Mouse (Mus musculus) kidney, postnatal 10 days (tissue): ENCODE results near the gene Lemd1.
"Not testable (repeated sequence)": the region's sequence is repeated elsewhere in the genome, so short reads cannot be mapped to it uniquely, and the experiment has no call there.

ENCODE experiments used
- DNase-seq: peaks from one replicate; pipeline ENCODE4 v3.0.0; 2021; ENCODE audit warnings: mixed read lengths

The Lemd1 gene

DNA sequence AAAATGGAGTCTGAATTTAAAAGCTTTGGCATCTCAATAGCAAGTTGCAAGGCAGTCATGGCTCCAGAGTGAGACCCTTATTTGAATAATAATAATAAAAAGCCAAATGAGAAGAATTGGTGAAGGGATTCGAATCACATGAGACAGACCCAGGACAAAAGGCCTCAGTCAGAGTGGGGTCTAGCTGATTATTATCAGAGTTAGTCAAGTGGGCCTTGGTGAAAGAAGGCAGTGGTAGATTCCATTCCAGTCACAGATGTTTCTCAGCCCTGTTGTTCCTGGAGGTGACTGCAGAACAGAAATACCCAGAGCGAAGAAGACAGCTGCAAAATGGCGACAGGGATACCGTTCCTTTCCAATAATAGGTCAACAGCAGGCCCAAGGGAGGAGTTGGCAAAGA, 72.4 kb downstream of the Lemd1 start:
- no peak for DNase-seq

DNA sequence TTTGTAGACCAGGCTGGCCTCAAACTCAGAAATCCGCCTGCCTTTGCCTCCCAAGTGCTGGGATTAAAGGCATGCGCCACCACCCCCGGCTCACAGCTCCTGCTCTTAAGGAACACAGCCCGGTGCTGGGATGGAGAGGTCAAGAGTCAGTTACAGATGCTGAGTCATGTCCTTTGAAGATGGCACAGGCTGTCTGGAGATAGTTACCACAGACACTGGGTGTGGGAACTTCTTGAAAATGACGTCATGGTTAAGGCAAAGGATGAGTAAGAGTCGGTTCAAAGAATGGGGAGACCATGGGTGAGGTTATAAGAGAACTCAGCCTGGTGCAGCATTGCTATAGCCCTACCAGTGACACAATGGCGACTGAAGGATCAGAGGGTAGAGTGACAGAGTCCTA, 73.3 kb downstream of the Lemd1 start:
- no peak for DNase-seq

DNA sequence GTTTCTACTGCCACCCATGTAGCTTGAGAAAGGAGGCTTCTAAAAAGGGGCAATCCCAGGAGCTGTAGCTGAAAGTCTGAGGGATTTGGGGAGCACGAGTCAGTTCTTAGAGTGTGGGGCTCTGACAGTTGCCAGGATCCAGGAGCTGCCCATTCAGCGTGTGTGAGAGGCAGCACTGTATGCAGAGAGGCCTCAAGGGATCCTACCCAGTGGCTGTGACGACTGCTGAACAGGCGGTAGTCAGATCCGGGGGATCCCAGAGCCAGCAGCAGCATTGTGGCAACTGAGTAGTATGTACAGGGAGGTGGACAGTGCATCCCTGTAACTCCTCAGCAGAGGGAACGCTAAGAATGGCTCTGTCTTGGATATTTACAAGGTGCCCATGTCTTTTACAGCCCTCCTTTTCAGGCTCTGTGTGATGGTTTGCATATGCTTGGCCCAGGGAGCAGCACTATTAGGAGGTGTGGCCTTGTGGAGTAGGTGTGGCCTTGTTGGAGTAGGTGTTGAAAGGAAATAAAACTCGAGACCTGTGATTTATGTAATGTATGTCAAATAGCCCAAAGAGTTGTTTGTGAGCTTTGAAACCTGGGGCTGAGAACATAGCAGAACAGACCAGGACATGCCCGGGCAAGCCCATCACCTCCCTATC, 74.1 kb downstream of the Lemd1 start:
- no peak for DNase-seq

DNA sequence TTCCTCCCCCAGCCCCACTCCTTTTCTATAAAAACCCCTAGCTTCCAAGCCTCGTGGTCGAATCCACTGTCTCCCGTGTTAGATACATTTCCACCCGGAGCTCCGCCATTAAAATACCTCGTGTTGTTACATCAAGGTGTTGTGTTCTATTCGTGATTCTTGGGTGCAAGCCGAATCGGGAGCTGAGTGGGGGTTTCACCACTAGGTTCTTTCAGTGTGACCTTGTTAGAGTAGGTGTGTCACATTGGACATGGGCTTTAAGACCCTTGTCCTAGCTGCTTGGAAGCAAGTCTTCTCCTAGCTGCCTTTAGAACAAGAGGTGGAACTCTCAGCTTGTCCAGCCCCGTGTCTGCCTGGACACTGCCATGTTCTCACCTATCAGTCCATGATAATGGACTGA, 74.7 kb downstream of the Lemd1 start:
- no peak for DNase-seq

DNA sequence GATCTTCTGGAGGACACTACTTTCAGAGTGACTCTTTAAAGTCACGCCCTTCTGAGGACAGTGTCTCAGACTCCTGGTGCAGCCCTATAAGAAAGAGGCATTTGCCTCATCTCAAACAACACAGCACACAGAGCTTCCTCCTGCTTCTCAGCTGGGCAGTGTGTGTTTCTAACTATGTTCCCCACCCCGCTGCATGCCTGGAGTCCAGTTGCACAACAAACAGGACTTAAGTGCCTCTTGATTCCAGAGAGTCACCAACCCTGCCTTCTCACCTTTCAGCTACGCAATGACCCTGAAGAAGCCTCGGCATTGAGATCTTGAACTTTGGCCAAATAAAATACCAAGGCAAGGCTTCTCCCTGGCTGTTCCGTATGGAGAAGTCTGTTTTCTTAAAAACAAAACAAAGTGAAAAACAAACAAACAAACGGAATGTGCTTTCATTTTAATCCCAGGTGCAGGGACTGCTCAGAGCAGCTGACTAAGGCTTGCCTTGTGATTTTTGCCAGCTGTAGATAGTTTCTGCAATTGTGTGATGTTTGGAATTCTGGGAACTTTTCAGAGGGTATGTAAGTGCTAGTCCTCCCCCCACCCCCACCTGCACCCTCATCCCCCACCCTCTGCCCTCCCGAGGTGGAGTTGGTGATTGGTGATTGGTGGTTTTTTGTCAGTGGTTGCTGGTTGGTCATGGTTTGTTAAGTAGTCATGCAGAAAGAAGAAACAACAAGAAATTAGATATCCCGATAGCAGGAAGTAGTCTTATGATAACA, 75.7 kb downstream of the Lemd1 start:
- peak; percentile 41 for DNase-seq

DNA sequence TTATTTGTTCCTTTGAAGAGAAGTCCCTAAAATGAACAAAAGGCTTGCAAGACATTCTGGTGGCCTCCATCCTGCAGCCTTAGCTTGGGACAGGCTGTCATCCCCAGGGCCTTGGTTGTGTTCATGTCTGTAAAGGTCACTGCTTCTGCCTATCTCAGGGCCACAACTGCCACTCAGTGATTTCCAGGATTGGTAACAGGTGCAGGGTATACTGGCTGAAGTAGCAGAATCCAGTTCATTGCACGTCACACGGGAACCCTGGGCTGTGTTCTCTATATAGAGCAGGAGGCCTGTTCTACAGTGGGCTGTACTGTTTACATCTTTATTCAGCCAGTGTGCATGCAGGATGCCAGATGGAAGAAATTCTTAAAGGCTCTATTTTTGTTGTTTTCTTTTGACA, 76.7 kb downstream of the Lemd1 start:
- no peak for DNase-seq

DNA sequence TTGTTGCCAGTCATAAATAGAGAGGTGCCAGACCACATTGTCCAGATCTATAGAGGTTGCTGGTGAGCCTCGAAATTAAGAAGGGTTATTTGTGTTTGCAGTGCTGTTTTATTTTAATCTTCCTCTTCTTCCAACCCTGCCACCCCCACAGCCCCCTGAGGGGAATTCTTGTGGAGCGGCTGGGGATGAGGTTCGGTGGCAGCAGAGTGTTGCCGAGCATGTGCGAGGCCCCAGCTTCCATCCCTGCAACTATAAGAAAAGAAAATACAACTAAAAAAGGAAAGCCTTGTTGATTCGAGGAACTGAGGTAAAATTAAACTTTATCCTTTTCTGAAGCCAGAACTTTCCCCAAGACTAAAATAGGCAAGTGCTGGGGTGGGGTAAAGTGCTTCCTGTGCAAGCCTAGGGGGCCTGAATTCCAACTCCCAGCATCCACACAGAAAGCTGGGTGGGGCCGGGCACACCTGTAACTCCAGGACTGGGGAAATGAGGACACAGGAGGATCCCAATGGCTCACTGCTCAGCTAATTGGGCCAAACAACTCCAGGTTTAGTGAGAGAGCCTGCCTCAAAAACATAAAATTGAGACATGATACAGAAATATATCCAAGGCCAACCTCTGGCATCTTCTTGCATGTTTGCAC, 77.3 kb downstream of the Lemd1 start:
- no peak for DNase-seq

DNA sequence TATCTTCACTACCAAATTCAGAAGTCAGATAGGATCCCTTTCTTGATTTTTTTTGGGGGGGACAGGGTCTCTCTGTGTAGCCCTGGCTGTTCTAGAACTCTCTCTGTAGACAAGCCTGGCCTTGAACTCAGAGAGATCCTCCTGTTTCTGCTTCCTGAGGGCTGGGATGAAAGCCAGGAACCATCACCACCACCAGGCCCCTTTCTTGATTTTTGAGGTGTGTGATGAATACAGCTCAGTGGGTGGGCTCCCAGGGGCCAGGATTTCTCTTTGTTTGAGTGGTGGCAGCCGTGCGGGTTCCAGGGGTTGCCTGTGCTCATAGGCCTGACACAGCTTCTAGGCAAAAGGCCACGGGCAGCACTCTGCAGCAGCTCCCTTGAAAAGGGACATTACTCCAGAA, 80.0 kb downstream of the Lemd1 start:
- no peak for DNase-seq

DNA sequence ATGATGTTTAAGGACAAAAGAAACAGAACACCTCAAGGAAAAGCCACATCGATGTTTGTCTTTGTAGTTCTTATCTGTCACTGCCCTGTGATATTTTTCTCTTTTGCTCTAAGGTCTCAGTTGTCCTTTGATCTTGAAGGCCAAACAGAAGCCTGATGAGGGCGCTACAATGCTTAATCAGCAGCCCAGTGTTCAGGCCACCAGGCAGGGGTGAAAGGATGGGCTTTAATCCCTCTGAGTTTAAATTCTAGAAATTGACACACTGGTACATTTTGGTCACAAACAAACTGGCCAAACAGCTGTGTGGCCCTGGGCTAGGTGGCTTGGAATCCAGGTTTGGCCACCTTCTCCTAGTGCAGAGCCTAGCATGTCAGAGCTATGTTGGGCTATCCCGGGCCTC, 85.5 kb downstream of the Lemd1 start:
- no peak for DNase-seq

DNA sequence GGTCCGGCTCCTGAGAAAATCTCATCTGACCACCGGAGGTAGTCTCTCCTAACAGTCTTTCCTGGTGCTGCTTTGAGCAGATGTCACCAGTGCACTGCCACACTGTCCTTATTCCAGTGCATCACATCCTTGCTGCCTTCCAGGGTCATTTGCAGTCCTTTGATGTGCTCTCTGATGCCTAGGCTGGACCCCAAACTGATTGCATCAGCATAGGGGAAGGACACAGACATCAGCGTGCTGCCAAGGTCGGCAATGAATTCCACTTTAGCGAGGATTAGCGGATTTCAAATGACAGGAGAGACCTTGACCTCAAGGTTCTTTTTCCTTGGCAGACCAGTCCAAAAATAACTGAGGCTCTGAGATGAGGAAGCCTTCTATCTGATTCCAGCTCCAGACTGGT, 85.9 kb downstream of the Lemd1 start:
- no peak for DNase-seq

DNA sequence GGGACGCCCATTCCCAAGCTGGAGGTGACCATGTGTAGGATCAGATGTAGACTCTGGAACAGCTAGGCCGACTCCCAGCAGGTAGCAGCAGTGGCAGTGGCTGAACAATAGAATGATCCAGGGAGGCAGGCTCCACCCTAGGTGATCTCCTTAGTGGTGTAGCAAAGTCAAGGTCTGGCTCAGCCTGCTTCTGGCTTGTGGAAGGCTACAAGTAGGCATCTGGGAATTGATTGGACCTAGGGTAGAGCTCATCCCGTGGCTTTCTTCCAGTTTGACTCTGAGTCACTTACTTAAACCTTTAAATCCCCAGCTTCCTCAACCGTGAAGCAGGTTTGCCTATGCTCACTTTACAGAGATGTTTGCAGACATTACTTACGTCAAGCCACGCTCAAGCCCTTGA, 89.4 kb downstream of the Lemd1 start:
- not testable (repeated sequence) for DNase-seq

DNA sequence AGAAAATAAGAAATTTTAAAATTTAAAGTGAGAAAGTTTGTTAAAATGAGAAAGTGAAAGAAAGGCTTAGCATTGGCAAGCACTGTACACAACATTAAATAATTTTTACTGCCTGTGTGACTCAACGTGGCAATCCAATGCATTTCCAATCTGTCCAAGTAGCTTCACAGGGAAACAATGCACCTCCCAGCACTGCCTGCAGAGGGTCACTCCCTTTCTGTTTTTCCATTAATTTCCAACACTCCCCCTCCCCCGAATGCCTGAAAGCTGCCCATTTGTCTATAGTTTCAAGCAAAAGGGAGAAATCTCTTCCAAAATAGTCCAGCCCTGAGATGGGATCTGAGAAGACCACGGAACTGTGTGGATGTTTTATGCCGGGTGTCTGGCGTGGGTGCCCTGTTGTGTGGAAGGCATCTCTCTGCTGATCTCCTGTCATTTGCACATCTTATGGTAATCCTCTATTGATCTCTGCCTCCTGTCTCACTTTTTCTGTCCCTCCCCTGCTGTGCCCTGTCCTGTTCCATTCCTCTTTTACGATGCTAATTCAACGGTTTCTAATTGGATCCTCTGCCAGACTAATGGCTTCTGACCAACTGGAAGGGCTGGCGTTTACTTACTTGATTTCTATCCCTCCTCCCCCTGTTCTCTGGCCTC, 90.4 kb downstream of the Lemd1 start:
- no peak for DNase-seq

DNA sequence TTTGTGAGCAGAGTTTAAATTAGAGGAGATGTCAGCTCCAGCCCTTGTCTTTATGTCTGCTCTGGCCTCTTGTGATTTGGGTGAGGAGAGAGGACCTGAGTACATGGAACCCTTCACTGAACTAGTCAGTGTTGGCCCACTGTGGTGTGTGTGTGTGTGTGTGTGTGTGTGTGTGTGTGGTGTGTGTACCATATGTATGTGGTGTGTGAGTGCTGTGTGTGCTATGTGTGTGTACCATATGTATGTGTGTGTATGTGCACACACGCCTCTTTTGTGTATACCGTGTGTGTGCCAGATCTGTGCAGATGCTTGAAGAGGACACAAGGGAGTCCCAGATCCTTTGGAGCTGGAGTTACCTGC, 90.9 kb downstream of the Lemd1 start:
- DNase-seq: no peak

DNA sequence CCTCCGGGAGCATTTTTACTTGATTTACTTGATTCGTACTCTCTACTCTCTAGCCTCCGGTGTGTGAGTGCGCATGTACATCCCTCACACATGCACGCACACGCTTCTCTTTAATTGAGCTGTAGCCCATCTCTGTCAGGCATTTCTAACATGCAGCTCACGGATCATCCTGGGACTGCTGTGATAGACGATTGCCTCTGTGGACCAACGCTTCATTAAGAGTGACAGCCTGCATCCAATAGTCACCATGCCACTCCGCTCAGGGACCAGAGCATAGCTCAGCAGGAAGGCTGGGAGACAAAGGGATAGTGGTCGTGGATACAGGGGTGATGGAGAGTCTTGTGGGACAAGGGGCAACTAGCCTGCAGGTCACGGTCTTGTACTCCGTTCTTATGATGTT, 91.8 kb downstream of the Lemd1 start:
- DNase-seq: no peak

DNA sequence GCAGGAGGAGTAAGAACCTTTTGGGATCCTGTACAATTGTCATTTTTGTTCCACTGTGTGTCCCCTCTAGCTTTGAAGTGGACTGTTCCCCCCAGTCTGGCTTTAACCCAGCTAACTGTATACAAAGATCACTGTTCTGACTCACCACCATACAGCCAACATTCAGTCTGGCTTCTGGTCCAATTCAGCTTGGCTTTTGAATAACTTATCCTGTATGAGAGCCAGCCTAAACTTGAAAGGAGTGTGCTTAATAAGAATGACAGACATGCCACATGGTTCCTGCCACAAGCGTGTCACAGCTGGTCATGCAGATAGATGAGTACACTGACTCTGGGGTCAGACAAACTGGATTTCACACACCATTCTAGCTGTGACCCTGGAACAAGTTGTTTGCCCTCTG, 95.5 kb downstream of the Lemd1 start:
- no peak for DNase-seq

DNA sequence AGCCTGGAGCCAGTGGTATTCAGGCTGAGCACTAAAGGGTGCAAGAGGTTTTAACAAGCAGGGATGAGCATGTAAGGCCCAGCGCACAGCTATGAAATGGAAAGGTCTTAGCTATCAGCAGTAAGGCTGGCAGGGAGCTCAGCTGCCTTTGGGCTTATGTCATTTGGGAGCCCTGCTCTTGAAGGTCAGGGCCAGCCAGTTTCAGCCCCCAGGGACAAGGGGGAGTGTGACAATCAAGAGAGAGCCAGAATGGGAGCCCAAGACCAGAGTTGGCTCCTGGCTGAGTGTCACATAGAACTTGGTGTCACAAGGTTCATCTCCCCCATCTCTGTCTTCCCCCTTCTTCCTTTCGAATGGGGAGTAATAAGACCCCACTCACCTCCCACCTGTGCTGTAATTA, 96.2 kb downstream of the Lemd1 start:
- peak; percentile 22 for DNase-seq

DNA sequence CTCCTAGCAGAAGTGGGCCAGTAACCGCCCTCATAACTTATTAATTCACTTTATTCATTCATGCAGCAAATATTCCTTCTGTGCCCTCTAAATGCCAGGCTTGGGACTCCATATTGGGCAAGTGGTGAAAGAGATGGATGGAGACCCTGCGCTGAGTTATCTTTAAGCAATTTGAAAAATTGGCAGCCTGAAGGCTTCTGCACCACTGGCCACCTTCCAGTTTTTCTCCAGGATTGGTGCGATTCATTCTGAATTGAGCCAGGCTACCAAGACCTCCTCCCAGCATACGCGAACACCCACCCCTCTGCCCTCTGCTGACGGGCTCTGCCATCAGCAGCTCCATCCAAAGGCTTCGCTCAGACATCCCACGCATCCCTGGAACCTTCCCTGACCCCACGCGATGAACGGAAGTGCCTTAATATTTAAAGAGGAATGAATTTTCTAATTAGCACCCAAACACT, 96.8 kb downstream of the Lemd1 start:
- DNase-seq: peak; percentile 36

DNA sequence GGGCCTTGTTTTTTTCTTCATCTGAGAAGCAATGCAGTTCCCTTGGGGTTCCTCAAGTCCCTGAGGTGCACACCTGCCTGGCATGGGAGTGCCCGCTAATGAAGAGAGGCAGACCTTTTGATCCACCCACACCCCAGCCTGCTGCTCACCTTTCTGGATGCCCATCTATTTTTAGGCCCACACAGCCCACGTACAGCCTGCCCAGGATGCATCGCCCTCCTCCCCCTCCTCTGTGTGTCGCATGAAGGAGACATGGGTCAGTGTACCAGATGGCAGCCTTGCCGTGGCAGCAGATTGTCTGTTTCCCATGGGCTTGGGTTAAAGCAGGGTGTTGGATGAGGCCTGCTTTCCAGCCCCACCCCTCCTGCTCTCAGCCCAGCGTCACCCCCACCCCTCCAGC, 98.7 kb downstream of the Lemd1 start:
- DNase-seq: peak; percentile 7

DNA sequence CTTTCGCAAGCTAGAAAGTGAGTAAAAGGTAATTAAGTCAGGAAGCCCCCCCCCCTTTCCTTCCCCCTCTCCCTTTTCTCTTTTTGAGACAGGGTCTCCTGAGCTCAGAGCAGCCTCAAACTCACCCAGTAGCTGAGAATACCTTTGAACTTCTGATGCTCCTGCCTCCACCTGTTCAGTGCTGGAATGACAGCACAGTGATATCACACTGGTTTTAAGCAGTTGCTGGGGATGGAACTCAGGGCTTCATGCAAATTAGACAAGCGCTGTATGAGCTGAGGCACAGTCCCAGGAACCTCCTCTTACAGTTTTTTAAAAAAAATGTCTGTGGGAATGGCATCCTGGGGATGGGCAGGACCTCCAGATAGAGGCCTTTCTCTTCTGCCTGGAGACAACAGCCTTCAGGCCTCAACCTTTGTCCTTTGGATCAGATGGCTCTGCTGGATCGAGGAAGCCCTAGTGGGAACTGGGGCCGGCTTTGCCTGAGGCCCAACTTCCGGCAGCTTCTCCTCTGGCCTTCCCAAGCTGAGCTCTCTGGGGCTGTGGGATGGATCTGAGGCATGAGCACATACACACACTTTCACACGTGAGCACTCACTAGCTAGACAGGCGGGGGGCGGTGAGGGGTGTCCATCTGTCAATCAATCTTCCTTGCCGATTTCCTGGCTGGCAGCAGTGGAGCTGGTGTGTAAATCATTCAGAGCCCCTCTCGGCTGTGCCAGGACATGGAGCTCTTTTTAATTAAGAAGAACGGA, 99.9 kb downstream of the Lemd1 start:
- peak; percentile 48 for DNase-seq

DNA sequence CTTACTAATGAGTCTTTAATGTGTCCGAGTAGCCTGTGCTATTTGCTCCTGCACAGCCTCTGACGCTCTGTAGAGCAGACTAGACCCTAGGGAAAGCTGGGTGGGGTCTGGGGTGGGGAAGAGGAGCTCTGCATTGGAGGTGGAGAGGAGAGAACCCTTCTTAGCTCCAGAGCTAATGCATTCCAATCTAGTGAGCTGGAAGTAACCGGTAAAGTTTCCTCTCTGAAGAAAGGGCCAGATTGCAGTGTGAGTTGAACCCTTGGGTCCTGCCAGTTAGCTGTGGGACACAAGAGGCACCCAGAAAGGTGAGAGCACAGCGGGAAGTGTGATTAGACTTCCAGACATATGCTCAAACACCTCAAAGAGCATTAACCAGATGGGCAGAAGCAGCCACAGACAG, 100.5 kb downstream of the Lemd1 start:
- peak; percentile 6 for DNase-seq

DNA sequence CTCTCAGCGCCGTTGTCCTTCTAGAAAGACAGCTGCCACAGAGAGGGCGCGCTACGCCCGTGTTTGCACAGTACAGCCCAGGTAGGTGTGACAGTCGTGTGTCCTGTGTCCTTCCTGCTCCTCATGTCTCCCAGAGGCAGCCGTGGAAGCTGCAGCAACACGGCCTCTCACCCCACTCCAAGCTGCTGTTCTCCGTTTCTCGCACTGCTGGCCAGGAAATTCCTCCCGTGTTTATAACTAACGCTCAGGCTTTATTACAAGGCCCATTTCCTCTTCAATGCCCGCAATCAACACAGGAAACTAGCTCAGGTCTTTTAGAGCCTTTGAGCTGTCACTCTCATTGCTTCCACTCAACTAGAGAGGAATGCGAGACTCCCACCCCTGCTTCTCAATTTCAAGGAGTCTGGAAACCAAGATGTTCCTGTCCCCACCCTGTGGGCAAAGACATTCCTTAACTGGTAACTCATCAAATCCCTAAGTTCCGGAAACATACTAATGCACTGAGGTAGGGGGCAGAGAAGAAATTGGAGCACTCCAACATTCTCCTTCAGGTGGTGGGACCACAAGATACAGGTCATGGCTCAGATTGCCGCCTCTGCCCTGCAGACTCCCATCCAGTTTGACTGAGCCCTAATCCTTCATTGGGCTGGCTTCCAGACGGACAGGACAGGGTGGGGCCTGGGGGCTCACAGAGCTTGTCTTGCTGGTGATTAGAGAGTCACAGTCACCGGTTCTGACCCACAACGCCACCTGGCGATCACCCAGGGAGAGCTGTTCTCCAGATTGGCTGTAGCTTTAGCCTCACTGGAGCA, 101.3 kb downstream of the Lemd1 start:
- peak; percentile 67 for DNase-seq

DNA sequence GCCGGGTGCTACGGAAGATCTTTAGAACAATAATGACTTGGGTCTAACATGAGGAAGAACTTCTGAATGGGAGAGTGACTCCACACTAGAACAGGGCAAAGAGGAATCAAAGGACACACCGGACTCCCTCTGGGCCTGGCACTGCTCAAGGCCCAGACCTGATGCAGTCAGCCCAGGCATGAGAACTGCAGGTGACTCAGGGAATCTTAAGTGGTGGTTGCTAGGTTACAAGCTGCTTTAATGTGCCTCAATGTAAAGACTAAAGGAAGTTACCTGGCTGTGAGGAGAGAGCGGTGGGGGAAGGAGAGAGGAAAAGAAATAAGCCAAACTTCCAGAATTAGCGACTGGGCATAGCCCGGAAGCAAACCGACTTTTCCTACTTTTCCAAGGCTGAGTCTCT, 104.3 kb downstream of the Lemd1 start:
- no peak for DNase-seq
